Comparison of ENCODE assay signal across 8 mouse cellular contexts in the genomic region with DNA sequence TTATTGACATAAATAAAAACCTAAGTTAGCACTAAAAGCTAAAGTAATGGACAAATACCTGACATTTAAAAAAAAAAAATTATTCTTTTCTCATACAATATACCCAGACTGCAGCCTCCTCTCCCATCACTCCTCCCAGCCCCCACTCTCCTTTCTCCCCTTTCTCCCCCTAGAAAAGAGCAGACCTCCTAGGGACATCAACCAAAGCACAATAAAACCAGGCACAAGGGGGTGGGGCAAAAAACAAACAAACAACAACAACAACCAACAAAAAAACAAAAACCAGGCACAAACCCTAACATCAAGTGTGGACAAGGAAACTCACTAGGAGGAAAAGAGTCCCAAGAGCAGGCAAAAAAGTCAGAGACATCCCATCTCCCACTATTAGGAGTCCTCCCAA. TPM values are rescaled to one million over a fixed set of nuclear protein-coding genes. Genes with fewer than 3 reads are reported as not detected.
DNase-seq lines count a peak whose midpoint lies in the region; ATAC-seq lines count a peak whose summit lies in the region.

No protein-coding gene starts in this region.

- no peak overlapping the region for H3K9ac ChIP-seq in heart, embryonic 13.5 days
- no peak overlapping the region for H3K9ac ChIP-seq in hindbrain, embryonic 13.5 days
- no peak overlapping the region for H3K9ac ChIP-seq in midbrain, embryonic 15.5 days

- peaks cover 19% of the 10 kb centered on the region for H3K4me1 ChIP-seq in heart, embryonic 13.5 days
- peaks cover 13% of the 10 kb centered on the region for H3K4me1 ChIP-seq in hindbrain, embryonic 13.5 days (replicated peaks)
- peaks cover 13% of the 10 kb centered on the region for H3K4me1 ChIP-seq in midbrain, embryonic 15.5 days

- peak overlapping the region; percentile 51 for H3K4me2 ChIP-seq in heart, embryonic 13.5 days
- peak overlapping the region; percentile 8 for H3K4me2 ChIP-seq in hindbrain, embryonic 13.5 days
- peak overlapping the region; percentile 28 for H3K4me2 ChIP-seq in midbrain, embryonic 15.5 days

- H3K4me3 ChIP-seq in heart, embryonic 13.5 days: peak overlapping the region; percentile 85
- no peak overlapping the region for H3K4me3 ChIP-seq in hindbrain, embryonic 13.5 days
- H3K4me3 ChIP-seq in midbrain, embryonic 15.5 days: peak overlapping the region; percentile 96

- no peak overlapping the region for H3K27ac ChIP-seq in heart, embryonic 13.5 days (replicated peaks)
- H3K27ac ChIP-seq in hindbrain, embryonic 13.5 days: no peak overlapping the region
- 0 out of 2 replicates have a peak overlapping the region, but pooled peaks have one; percentile 93 for H3K27ac ChIP-seq in midbrain, embryonic 15.5 days

- no peaks in the 10 kb centered on the region for H3K9me3 ChIP-seq in heart, embryonic 13.5 days
- H3K9me3 ChIP-seq in hindbrain, embryonic 13.5 days: no peaks in the 10 kb centered on the region
- no peaks in the 10 kb centered on the region for H3K9me3 ChIP-seq in midbrain, embryonic 15.5 days

- peaks cover 31% of the 10 kb centered on the region for H3K36me3 ChIP-seq in heart, embryonic 13.5 days
- peaks cover 23% of the 10 kb centered on the region for H3K36me3 ChIP-seq in hindbrain, embryonic 13.5 days
- H3K36me3 ChIP-seq in midbrain, embryonic 15.5 days (replicated peaks): peaks cover 3% of the 10 kb centered on the region; the same call in 1 of the 2 replicates

- DNase-seq in heart, adult 8-10 months (ENCODE audit: low spot score): no peak
- DNase-seq in cerebellum, adult 8-10 months: peak; percentile 32
- no peak for DNase-seq in urinary bladder, adult 2 months (ENCODE audit: low spot score)
- DNase-seq in adipocyte (ENCODE audit: low spot score): no peak
- no peak for DNase-seq in c-Kit-positive CD71-positive TER-119-positive erythroid progenitor cells, embryonic 14.5 days (ENCODE audit: low spot score)

- ATAC-seq in heart, embryonic 13.5 days (ENCODE audit: extremely low read depth, insufficient number of reproducible peaks, low FRiP score, low TSS enrichment): no peak
- ATAC-seq in hindbrain, embryonic 13.5 days (ENCODE audit: low FRiP score): peak; percentile 27
- peak; percentile 26 for ATAC-seq in midbrain, embryonic 15.5 days (replicated peaks)

- no peaks in the 10 kb centered on the region for H3K27me3 ChIP-seq in heart, embryonic 13.5 days (replicated peaks)
- no peaks in the 10 kb centered on the region for H3K27me3 ChIP-seq in hindbrain, embryonic 13.5 days
- no peaks in the 10 kb centered on the region for H3K27me3 ChIP-seq in midbrain, embryonic 15.5 days (replicated peaks)

RNA-seq across cellular contexts. Expression of a gene that starts 0.6 kb away (rescaled TPM):
- polyA plus RNA-seq in heart, embryonic 13.5 days (2015; fragmentation: Nextera tagmentation; extraction: Ambion mirVana): 226 and 239 TPM in 2 replicates
- total RNA-seq in heart, adult 8-10 months (2022): 100 to 1,000 TPM; 123 to 132 (median 127) TPM
- polyA plus RNA-seq in hindbrain, embryonic 13.5 days (2015; fragmentation: Nextera tagmentation; extraction: Ambion mirVana): 210 and 219 TPM in 2 replicates
- 173 and 175 TPM in 2 replicates for polyA plus RNA-seq in midbrain, embryonic 15.5 days (2015; fragmentation: Nextera tagmentation; extraction: Ambion mirVana)
- 218 and 233 TPM in 2 replicates for polyA plus RNA-seq in urinary bladder, adult 2 months (2012; rRNA removed)

RNA-seq across cellular contexts. Expression of a gene that starts 24.1 kb away (rescaled TPM):
- 4.7 and 5.9 TPM in 2 replicates for polyA plus RNA-seq in heart, embryonic 13.5 days (2015; fragmentation: Nextera tagmentation; extraction: Ambion mirVana)
- total RNA-seq in heart, adult 8-10 months (2022): 1 to 10 TPM; 4.3 to 8.7 (median 7.3) TPM
- polyA plus RNA-seq in hindbrain, embryonic 13.5 days (2015; fragmentation: Nextera tagmentation; extraction: Ambion mirVana): 15.8 and 16.1 TPM in 2 replicates
- 17.9 and 19.0 TPM in 2 replicates for polyA plus RNA-seq in midbrain, embryonic 15.5 days (2015; fragmentation: Nextera tagmentation; extraction: Ambion mirVana)
- 4.4 and 7.4 TPM in 2 replicates for polyA plus RNA-seq in urinary bladder, adult 2 months (2012; rRNA removed)

RNA-seq across cellular contexts. Expression of a gene that starts 59.5 kb away (rescaled TPM):
- 80.7 and 88.2 TPM in 2 replicates for polyA plus RNA-seq in heart, embryonic 13.5 days (2015; fragmentation: Nextera tagmentation; extraction: Ambion mirVana)
- total RNA-seq in heart, adult 8-10 months (2022): 10 to 100 TPM; 39.0 to 57.8 (median 45.5) TPM
- polyA plus RNA-seq in hindbrain, embryonic 13.5 days (2015; fragmentation: Nextera tagmentation; extraction: Ambion mirVana): 39.9 and 46.8 TPM in 2 replicates
- polyA plus RNA-seq in midbrain, embryonic 15.5 days (2015; fragmentation: Nextera tagmentation; extraction: Ambion mirVana): 38.7 and 43.4 TPM in 2 replicates
- polyA plus RNA-seq in urinary bladder, adult 2 months (2012; rRNA removed): 130 and 144 TPM in 2 replicates
